Comparison of ENCODE assay signal across 11 mouse cellular contexts in genomic region chr11:5055945-5056938, GRCm38 (mm10). TPM values are rescaled to one million over a fixed set of nuclear protein-coding genes. Genes with fewer than 3 reads are reported as not detected.
DNase-seq lines count a peak whose midpoint lies in the region; ATAC-seq and TF ChIP-seq lines count a peak whose summit lies in the region.
"Had no signal": no experiment of that assay in that cellular context is flagged by ENCODE, and none has a peak within 500 bp of the region (broad histone marks: within the 10 kb centered on the region; RNA-seq: fewer than 3 reads in every experiment).

No protein-coding gene starts in this region.

- no peak overlapping the region for H3K27ac ChIP-seq in heart, postnatal 0 days (ENCODE audit: low read depth)
- peak overlapping the region; percentile 61 for H3K27ac ChIP-seq in midbrain, embryonic 10.5 days (replicated peaks)
- H3K27ac ChIP-seq in midbrain, postnatal 0 days (ENCODE audit: low read depth, low read length), result no peak overlapping the region
- no peak overlapping the region for H3K27ac ChIP-seq in ES-Bruce4 (ENCODE audit: insufficient read depth, low read length)
- H3K27ac ChIP-seq in limb, embryonic 13.5 days, result 0 out of 2 replicates have a peak overlapping the region, but pooled peaks have one; percentile 16

- 71% methylated on average over 23 of the region's 23 CpGs for WGBS in heart, postnatal 0 days
- WGBS in midbrain, embryonic 10.5 days, result 18% methylated on average over 23 of the region's 23 CpGs
- 24% methylated on average over 23 of the region's 23 CpGs for WGBS in midbrain, postnatal 0 days
- WGBS in limb, embryonic 13.5 days, result 27% methylated on average over 23 of the region's 23 CpGs

- no peak for DNase-seq in heart, postnatal 0 days (ENCODE audit: low spot score)
- no peak for DNase-seq in heart, postnatal 25 days (ENCODE audit: low spot score)
- DNase-seq in midbrain, embryonic 10.5 days (ENCODE audit: low spot score), result peak; percentile 60
- no peak for DNase-seq in midbrain, postnatal 0 days (ENCODE audit: low spot score)
- no peak for DNase-seq in gastrocnemius, adult 18-20 months (ENCODE audit: low spot score)
- DNase-seq: left cerebral cortex, postnatal 4 days; thymus, postnatal 36 days had no signal

- 0 out of 2 replicates have a peak overlapping the region, but pooled peaks have one; percentile 16 for H3K9ac ChIP-seq in heart, postnatal 0 days (replicated peaks; ENCODE audit: low read depth, low read length)
- no peak overlapping the region for H3K9ac ChIP-seq in midbrain, postnatal 0 days (replicated peaks; ENCODE audit: low read length, poor library complexity, severe bottlenecking)
- H3K9ac ChIP-seq in ES-Bruce4 (ENCODE audit: low read depth, poor library complexity, severe bottlenecking), result 0 out of 2 replicates have a peak overlapping the region, but pooled peaks have one; percentile 24
- 0 out of 2 replicates have a peak overlapping the region, but pooled peaks have one; percentile 35 for H3K9ac ChIP-seq in limb, embryonic 13.5 days

- H3K27me3 ChIP-seq in heart, postnatal 0 days (ENCODE audit: control insufficient read depth, insufficient read depth, low read length), result peaks cover 45% of the 10 kb centered on the region
- peaks cover 66% of the 10 kb centered on the region for H3K27me3 ChIP-seq in midbrain, embryonic 10.5 days (ENCODE audit: low read depth, poor library complexity, severe bottlenecking)
- peaks cover 32% of the 10 kb centered on the region for H3K27me3 ChIP-seq in midbrain, postnatal 0 days (ENCODE audit: insufficient read depth, low read length)
- 0 out of 2 replicates have a peak, but pooled peaks cover 3% of the 10 kb centered on the region for H3K27me3 ChIP-seq in ES-Bruce4 (ENCODE audit: control insufficient read depth, insufficient read depth, low read length, poor library complexity, severe bottlenecking)
- H3K27me3 ChIP-seq in limb, embryonic 13.5 days, result peaks cover 64% of the 10 kb centered on the region

- no peak for ATAC-seq in heart, postnatal 0 days (ENCODE audit: insufficient read depth, low read depth)
- no peak for ATAC-seq in midbrain, postnatal 0 days (ENCODE audit: low FRiP score)
- no peak for ATAC-seq in limb, embryonic 13.5 days (ENCODE audit: low FRiP score, low read depth)

- H3K4me3 ChIP-seq in heart, postnatal 0 days (ENCODE audit: low read depth, low read length), result no peak overlapping the region
- no peak overlapping the region for H3K4me3 ChIP-seq in midbrain, embryonic 10.5 days
- no peak overlapping the region for H3K4me3 ChIP-seq in midbrain, postnatal 0 days (ENCODE audit: low read depth, low read length)
- H3K4me3 ChIP-seq in ES-Bruce4 (ENCODE audit: low read depth, low read length), result no peak overlapping the region
- H3K4me3 ChIP-seq in limb, embryonic 13.5 days, result no peak overlapping the region
- H3K4me3 ChIP-seq: erythroblast, embryonic 14.5 days had no signal

- no peaks in the 10 kb centered on the region for H3K36me3 ChIP-seq in heart, postnatal 0 days (replicated peaks; ENCODE audit: control insufficient read depth, insufficient read depth, low read length)
- peaks cover 5% of the 10 kb centered on the region; the same call in 1 of the 2 replicates for H3K36me3 ChIP-seq in midbrain, embryonic 10.5 days
- peaks cover 7% of the 10 kb centered on the region for H3K36me3 ChIP-seq in midbrain, postnatal 0 days (ENCODE audit: insufficient read depth, low read length)
- no peaks in the 10 kb centered on the region for H3K36me3 ChIP-seq in ES-Bruce4 (ENCODE audit: control insufficient read depth, insufficient read depth, low read length, poor library complexity, severe bottlenecking)
- H3K36me3 ChIP-seq in limb, embryonic 13.5 days, result peaks cover 10% of the 10 kb centered on the region; the same call in 1 of the 2 replicates

- TF ChIP-seq POLR2A in ES-Bruce4 (IDR thresholded peaks at IDR 0.05; ENCODE audit: insufficient read depth, low read length), result no peak

- no peak overlapping the region for H3K4me2 ChIP-seq in heart, postnatal 0 days (ENCODE audit: low read depth, low read length)
- H3K4me2 ChIP-seq in midbrain, postnatal 0 days (ENCODE audit: low read depth, low read length, poor library complexity, severe bottlenecking), result no peak overlapping the region
- H3K4me2 ChIP-seq in limb, embryonic 13.5 days (replicated peaks), result peak overlapping the region; percentile 94; the same call in 1 of the 2 replicates

- H3K4me1 ChIP-seq in heart, postnatal 0 days (ENCODE audit: control insufficient read depth, insufficient read depth), result peaks cover 9% of the 10 kb centered on the region
- peaks cover 60% of the 10 kb centered on the region for H3K4me1 ChIP-seq in midbrain, embryonic 10.5 days
- H3K4me1 ChIP-seq in midbrain, postnatal 0 days (ENCODE audit: insufficient read depth, low read length), result 0 out of 2 replicates have a peak, but pooled peaks cover 3% of the 10 kb centered on the region
- H3K4me1 ChIP-seq in ES-Bruce4 (ENCODE audit: control insufficient read depth, insufficient read depth, low read length), result peaks cover 13% of the 10 kb centered on the region
- H3K4me1 ChIP-seq in limb, embryonic 13.5 days, result peaks cover 52% of the 10 kb centered on the region

- no peaks in the 10 kb centered on the region for H3K9me3 ChIP-seq in heart, postnatal 0 days (replicated peaks; ENCODE audit: control insufficient read depth, low read length)
- no peaks in the 10 kb centered on the region for H3K9me3 ChIP-seq in midbrain, embryonic 10.5 days (replicated peaks)
- H3K9me3 ChIP-seq in midbrain, postnatal 0 days (ENCODE audit: low read length), result no peaks in the 10 kb centered on the region
- no peaks in the 10 kb centered on the region for H3K9me3 ChIP-seq in ES-Bruce4 (replicated peaks; ENCODE audit: control insufficient read depth, insufficient read depth, low read length, poor library complexity, severe bottlenecking)
- H3K9me3 ChIP-seq in limb, embryonic 13.5 days, result no peaks in the 10 kb centered on the region

- TF ChIP-seq CTCF in heart, postnatal 0 days (IDR thresholded peaks at IDR 0.05; ENCODE audit: low read depth), result no peak
- no peak; the same call in 1 of the 2 replicates for TF ChIP-seq CTCF in midbrain, postnatal 0 days (IDR thresholded peaks at IDR 0.05)
- TF ChIP-seq CTCF in ES-Bruce4 (IDR thresholded peaks at IDR 0.05; ENCODE audit: low read depth, low read length), result no peak

- intact Hi-C loops in heart, postnatal 25 days (cut with DNase I), result no loop called here

- no peak for TF ChIP-seq EP300 in heart, postnatal 0 days (IDR thresholded peaks at IDR 0.05; ENCODE audit: low read depth)
- TF ChIP-seq EP300 in ES-Bruce4 (IDR thresholded peaks at IDR 0.05; ENCODE audit: insufficient read depth, low read depth, low read length), result no peak

RNA-seq across cellular contexts. Expression of gene Rasl10a, which starts 1.7 kb away (rescaled TPM):
- total RNA-seq in heart, postnatal 0 days (2014; rRNA removed; ENCODE audit: low replicate concordance), result 2.7 TPM in 1 of 2 replicates, not detected in the other
- 0.85 and 1.1 TPM in 2 replicates for polyA plus RNA-seq in heart, postnatal 0 days (2015; fragmentation: Nextera tagmentation; extraction: Ambion mirVana)
- 1 to 10 TPM; 2.4 to 5.3 TPM for total RNA-seq in heart, postnatal 25 days (2021)
- 0.44 and 1.2 TPM in 2 replicates for polyA plus RNA-seq in midbrain, embryonic 10.5 days (2016; fragmentation: Nextera tagmentation; extraction: Ambion mirVana)
- 3.1 and 6.2 TPM in 2 replicates for total RNA-seq in midbrain, postnatal 0 days (2014; rRNA removed)
- polyA plus RNA-seq in midbrain, postnatal 0 days (2015; fragmentation: Nextera tagmentation; extraction: Ambion mirVana), result 3.6 and 4.6 TPM in 2 replicates
- 4.2 and 4.4 TPM in 2 replicates for polyA plus RNA-seq in ES-Bruce4 (2011; ENCODE audit: insufficient read depth, insufficient read length, low read depth, missing spikeins)
- 4.2 and 5.2 TPM in 2 replicates for polyA plus RNA-seq in limb, embryonic 13.5 days (2015; fragmentation: Nextera tagmentation; extraction: Ambion mirVana)
- total RNA-seq in gastrocnemius, adult 18-20 months (2021), result under 1 TPM in 1 of 2 experiments, not detected in 1; 0.21 TPM
- total RNA-seq: hematopoietic stem cell, adult 5-6 weeks had no signal
- polyA plus RNA-seq: erythroblast, embryonic 14.5 days had no signal

RNA-seq across cellular contexts. Expression of gene Gas2l1, which starts 8.9 kb away (rescaled TPM):
- 21.9 and 28.5 TPM in 2 replicates for total RNA-seq in heart, postnatal 0 days (2014; rRNA removed; ENCODE audit: low replicate concordance)
- polyA plus RNA-seq in heart, postnatal 0 days (2015; fragmentation: Nextera tagmentation; extraction: Ambion mirVana), result 11.5 and 12.0 TPM in 2 replicates
- total RNA-seq in heart, postnatal 25 days (2021), result 10 to 100 TPM; 19.0 to 21.2 TPM
- polyA plus RNA-seq in midbrain, embryonic 10.5 days (2016; fragmentation: Nextera tagmentation; extraction: Ambion mirVana), result 22.0 and 23.6 TPM in 2 replicates
- total RNA-seq in midbrain, postnatal 0 days (2014; rRNA removed), result 33.8 and 43.8 TPM in 2 replicates
- 17.6 and 18.5 TPM in 2 replicates for polyA plus RNA-seq in midbrain, postnatal 0 days (2015; fragmentation: Nextera tagmentation; extraction: Ambion mirVana)
- 28.4 and 31.8 TPM in 2 replicates for polyA plus RNA-seq in ES-Bruce4 (2011; ENCODE audit: insufficient read depth, insufficient read length, low read depth, missing spikeins)
- 25.5 and 28.4 TPM in 2 replicates for polyA plus RNA-seq in limb, embryonic 13.5 days (2015; fragmentation: Nextera tagmentation; extraction: Ambion mirVana)
- 1 to 10 TPM; 3.6 to 6.5 TPM for total RNA-seq in gastrocnemius, adult 18-20 months (2021)

RNA-seq across cellular contexts. Expression of gene Rhbdd3, which starts 42.5 kb away (rescaled TPM):
- 17.9 and 50.4 TPM in 2 replicates for total RNA-seq in heart, postnatal 0 days (2014; rRNA removed; ENCODE audit: low replicate concordance)
- polyA plus RNA-seq in heart, postnatal 0 days (2015; fragmentation: Nextera tagmentation; extraction: Ambion mirVana), result 28.5 and 28.8 TPM in 2 replicates
- total RNA-seq in heart, postnatal 25 days (2021), result 10 to 100 TPM; 21.4 to 21.6 TPM
- 33.0 and 33.6 TPM in 2 replicates for polyA plus RNA-seq in midbrain, embryonic 10.5 days (2016; fragmentation: Nextera tagmentation; extraction: Ambion mirVana)
- total RNA-seq in midbrain, postnatal 0 days (2014; rRNA removed), result 48.0 and 67.1 TPM in 2 replicates
- 50.4 and 54.6 TPM in 2 replicates for polyA plus RNA-seq in midbrain, postnatal 0 days (2015; fragmentation: Nextera tagmentation; extraction: Ambion mirVana)
- polyA plus RNA-seq in ES-Bruce4 (2011; ENCODE audit: insufficient read depth, insufficient read length, low read depth, missing spikeins), result 18.3 and 20.3 TPM in 2 replicates
- polyA plus RNA-seq in limb, embryonic 13.5 days (2015; fragmentation: Nextera tagmentation; extraction: Ambion mirVana), result 25.1 and 25.9 TPM in 2 replicates
- total RNA-seq in gastrocnemius, adult 18-20 months (2021), result 10 to 100 TPM; 29.2 to 36.9 TPM

RNA-seq across cellular contexts. Expression of gene Ewsr1, which starts 42.8 kb away (rescaled TPM):
- 213 and 286 TPM in 2 replicates for total RNA-seq in heart, postnatal 0 days (2014; rRNA removed; ENCODE audit: low replicate concordance)
- polyA plus RNA-seq in heart, postnatal 0 days (2015; fragmentation: Nextera tagmentation; extraction: Ambion mirVana), result 204 and 238 TPM in 2 replicates
- 10 to 100 TPM; 95.7 to 96.0 TPM for total RNA-seq in heart, postnatal 25 days (2021)
- polyA plus RNA-seq in midbrain, embryonic 10.5 days (2016; fragmentation: Nextera tagmentation; extraction: Ambion mirVana), result 903 and 985 TPM in 2 replicates
- total RNA-seq in midbrain, postnatal 0 days (2014; rRNA removed), result 315 and 338 TPM in 2 replicates
- 353 and 371 TPM in 2 replicates for polyA plus RNA-seq in midbrain, postnatal 0 days (2015; fragmentation: Nextera tagmentation; extraction: Ambion mirVana)
- polyA plus RNA-seq in ES-Bruce4 (2011; ENCODE audit: insufficient read depth, insufficient read length, low read depth, missing spikeins), result 1,045 and 1,093 TPM in 2 replicates
- 920 and 938 TPM in 2 replicates for polyA plus RNA-seq in limb, embryonic 13.5 days (2015; fragmentation: Nextera tagmentation; extraction: Ambion mirVana)
- total RNA-seq in gastrocnemius, adult 18-20 months (2021), result 10 to 100 TPM; 68.9 to 74.1 TPM

Comparison
In these comparisons a context has a peak if more than half of its experiments do, and no peak if none do; other contexts are left out.
1. H3K27ac ChIP-seq: peak in midbrain, embryonic 10.5 days (single experiment) and limb, embryonic 13.5 days (single experiment); none in heart, postnatal 0 days (single experiment), midbrain, postnatal 0 days (single experiment) and ES-Bruce4 (single experiment).